Mouse (Mus musculus): ENCODE results near the gene Col11a2. TPM values are rescaled to one million over a fixed set of nuclear protein-coding genes. Genes with fewer than 3 reads are reported as not detected.
A peak's percentile ranks its signal among the peaks of the same experiment; 100 is the strongest.

The Col11a2 gene
- total and polyA plus RNA-seq, 3 experiments: 0.89 to 1.8 (median 0.98) TPM

GRCm38 (mm10) chr17:34037241-34037640 is 2.0 kb upstream of the Col11a2 start:
- H3K79me2 ChIP-seq (replicated peaks; ENCODE audit: control insufficient read depth, insufficient read depth, low read length): no peaks in the 10 kb centered on the region
- no peak overlapping the region for H3K9ac ChIP-seq (ENCODE audit: low read depth, low read length)
- no peak for DNase-seq
- no peaks in the 10 kb centered on the region for H3K27me3 ChIP-seq (ENCODE audit: control insufficient read depth, insufficient read depth, low read length)
- no peak overlapping the region for H3K4me3 ChIP-seq
- no peak overlapping the region for H3K27ac ChIP-seq
- H3K36me3 ChIP-seq (ENCODE audit: control insufficient read depth, insufficient read depth, low read length): no peaks in the 10 kb centered on the region; the same call in 1 of the 2 replicates
- TF ChIP-seq EP300 (IDR thresholded peaks at IDR 0.05; ENCODE audit: insufficient read depth, low read depth, low read length) (no peak), CTCF (IDR thresholded peaks at IDR 0.05) (no peak), POLR2A (IDR thresholded peaks at IDR 0.05; ENCODE audit: insufficient read depth, low read depth, low read length) (no peak)
- intact Hi-C loops (cut with DNase I): no loop called here
- H3K4me1 ChIP-seq (ENCODE audit: control insufficient read depth, insufficient read depth, low read length): peaks cover 7% of the 10 kb centered on the region
- WGBS: 90% methylated on average over 7 of the region's 7 CpGs

GRCm38 (mm10) chr17:34038440-34038839 is 797 bp upstream of the Col11a2 start:
- Histone ChIP-seq H3K4me3 (no peak overlapping the region), H3K4me1 (ENCODE audit: control insufficient read depth, insufficient read depth, low read length) (peaks cover 3% of the 10 kb centered on the region; the same call in 1 of the 2 replicates), H3K9ac (ENCODE audit: low read depth, low read length) (no peak overlapping the region), H3K79me2 (replicated peaks; ENCODE audit: control insufficient read depth, insufficient read depth, low read length) (no peaks in the 10 kb centered on the region), H3K27me3 (ENCODE audit: control insufficient read depth, insufficient read depth, low read length) (no peaks in the 10 kb centered on the region), H3K27ac (no peak overlapping the region), H3K36me3 (ENCODE audit: control insufficient read depth, insufficient read depth, low read length) (no peaks in the 10 kb centered on the region)
- intact Hi-C loops (cut with DNase I): no loop called here
- TF ChIP-seq EP300 (IDR thresholded peaks at IDR 0.05; ENCODE audit: insufficient read depth, low read depth, low read length) (no peak), POLR2A (IDR thresholded peaks at IDR 0.05; ENCODE audit: insufficient read depth, low read depth, low read length) (no peak), CTCF (IDR thresholded peaks at IDR 0.05) (no peak)
- 24% methylated on average over 21 of the region's 21 CpGs for WGBS
- DNase-seq: peak; percentile 18 to 30

- 16% methylated on average over 17 of the region's 17 CpGs for WGBS
- no peak overlapping the region for H3K27ac ChIP-seq
- no peaks in the 10 kb centered on the region for H3K79me2 ChIP-seq (replicated peaks; ENCODE audit: control insufficient read depth, insufficient read depth, low read length)
- peak; percentile 69 to 81 for DNase-seq
- H3K36me3 ChIP-seq (ENCODE audit: control insufficient read depth, insufficient read depth, low read length): no peaks in the 10 kb centered on the region
- H3K27me3 ChIP-seq (ENCODE audit: control insufficient read depth, insufficient read depth, low read length): no peaks in the 10 kb centered on the region
- H3K9ac ChIP-seq (ENCODE audit: low read depth, low read length): no peak overlapping the region
- intact Hi-C loops (cut with DNase I): no loop called here
- 0 out of 2 replicates have a peak, but pooled peaks have one; percentile 2 for TF ChIP-seq POLR2A (IDR thresholded peaks at IDR 0.05; ENCODE audit: insufficient read depth, low read depth, low read length)
- TF ChIP-seq CTCF (IDR thresholded peaks at IDR 0.05): no peak
- H3K4me3 ChIP-seq: no peak overlapping the region
- peaks cover 2% of the 10 kb centered on the region; the same call in 1 of the 2 replicates for H3K4me1 ChIP-seq (ENCODE audit: control insufficient read depth, insufficient read depth, low read length)
Measured at GRCm38 (mm10) chr17:34039562-34040450, 569 bp downstream of the Col11a2 start.

- 82% methylated on average over 14 of the region's 14 CpGs for WGBS
- no peaks in the 10 kb centered on the region for H3K27me3 ChIP-seq (ENCODE audit: control insufficient read depth, insufficient read depth, low read length)
- intact Hi-C loops (cut with DNase I): no loop called here
- H3K4me1 ChIP-seq (ENCODE audit: control insufficient read depth, insufficient read depth, low read length): no peaks in the 10 kb centered on the region
- no peak for DNase-seq
- H3K4me3 ChIP-seq: no peak overlapping the region
- no peak overlapping the region for H3K27ac ChIP-seq
- H3K79me2 ChIP-seq (replicated peaks; ENCODE audit: control insufficient read depth, insufficient read depth, low read length): no peaks in the 10 kb centered on the region
- H3K9ac ChIP-seq (ENCODE audit: low read depth, low read length): no peak overlapping the region
- no peaks in the 10 kb centered on the region for H3K36me3 ChIP-seq (ENCODE audit: control insufficient read depth, insufficient read depth, low read length)
- TF ChIP-seq EP300 (IDR thresholded peaks at IDR 0.05; ENCODE audit: insufficient read depth, low read depth, low read length) (no peak), POLR2A (IDR thresholded peaks at IDR 0.05; ENCODE audit: insufficient read depth, low read depth, low read length) (no peak), CTCF (IDR thresholded peaks at IDR 0.05) (no peak)
Measured at GRCm38 (mm10) chr17:34045941-34046340, 6.7 kb downstream of the Col11a2 start.

GRCm38 (mm10) chr17:34047404-34048050 is 8.3 kb downstream of the Col11a2 start:
- intact Hi-C loops (cut with DNase I): no loop called here
- WGBS: 81% methylated on average over 5 of the region's 5 CpGs

GRCm38 (mm10) chr17:34057224-34057623 is 18.0 kb downstream of the Col11a2 start:
- Histone ChIP-seq H3K27ac (no peak overlapping the region), H3K27me3 (ENCODE audit: control insufficient read depth, insufficient read depth, low read length) (no peaks in the 10 kb centered on the region), H3K4me1 (ENCODE audit: control insufficient read depth, insufficient read depth, low read length) (no peaks in the 10 kb centered on the region), H3K9ac (ENCODE audit: low read depth, low read length) (no peak overlapping the region), H3K4me3 (no peak overlapping the region), H3K36me3 (ENCODE audit: control insufficient read depth, insufficient read depth, low read length) (no peaks in the 10 kb centered on the region), H3K79me2 (replicated peaks; ENCODE audit: control insufficient read depth, insufficient read depth, low read length) (no peaks in the 10 kb centered on the region)
- no peak for DNase-seq
- TF ChIP-seq POLR2A (IDR thresholded peaks at IDR 0.05; ENCODE audit: insufficient read depth, low read depth, low read length) (no peak), CTCF (IDR thresholded peaks at IDR 0.05) (no peak), EP300 (IDR thresholded peaks at IDR 0.05; ENCODE audit: insufficient read depth, low read depth, low read length) (no peak)
- WGBS: 58% methylated on average over 7 of the region's 7 CpGs
- intact Hi-C loops (cut with DNase I): no loop called here

More at GRCm38 (mm10) chr17:34047404-34048050, 8.3 kb downstream of the Col11a2 start:
- no peaks in the 10 kb centered on the region for H3K36me3 ChIP-seq (ENCODE audit: control insufficient read depth, insufficient read depth, low read length)
- DNase-seq: no peak
- no peaks in the 10 kb centered on the region for H3K79me2 ChIP-seq (replicated peaks; ENCODE audit: control insufficient read depth, insufficient read depth, low read length)
- H3K4me1 ChIP-seq (ENCODE audit: control insufficient read depth, insufficient read depth, low read length): no peaks in the 10 kb centered on the region
- H3K4me3 ChIP-seq: no peak overlapping the region
- H3K27ac ChIP-seq: no peak overlapping the region
- no peaks in the 10 kb centered on the region for H3K27me3 ChIP-seq (ENCODE audit: control insufficient read depth, insufficient read depth, low read length)
- H3K9ac ChIP-seq (ENCODE audit: low read depth, low read length): no peak overlapping the region
- no peak for TF ChIP-seq EP300 (IDR thresholded peaks at IDR 0.05; ENCODE audit: insufficient read depth, low read depth, low read length)
- no peak for TF ChIP-seq POLR2A (IDR thresholded peaks at IDR 0.05; ENCODE audit: insufficient read depth, low read depth, low read length)
- no peak for TF ChIP-seq CTCF (IDR thresholded peaks at IDR 0.05)
